Mouse (Mus musculus) retina, embryonic 14.5 days (tissue): ENCODE data around the gene D5Ertd579e.
A peak's percentile ranks its signal among the peaks of the same experiment; 100 is the strongest.

Source experiments
- DNase-seq: peaks from one replicate; pipeline ENCODE4 v3.0.0-alpha.2; 2015; ENCODE audit warnings: low spot score

Gene D5Ertd579e

DNA sequence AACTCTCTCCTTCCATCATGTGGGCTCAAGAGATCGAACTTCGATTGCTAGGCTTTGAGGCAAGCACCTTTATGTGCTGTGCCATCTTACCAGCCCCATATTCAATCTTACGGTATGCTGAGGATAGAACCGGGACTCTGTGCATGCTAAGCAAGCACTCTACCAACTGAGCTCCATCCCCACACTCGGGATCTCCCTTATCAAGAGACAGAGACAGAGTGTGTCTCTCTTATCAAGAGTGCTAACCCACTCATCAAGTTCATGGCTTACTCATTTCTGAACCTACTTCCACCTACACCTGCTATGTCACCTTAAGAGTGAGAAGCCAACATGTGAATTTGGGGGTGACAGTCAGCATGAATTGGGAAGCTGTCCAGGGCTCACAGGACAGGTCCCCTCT is 24.4 kb upstream of the D5Ertd579e start:
- DNase-seq = no peak

DNA sequence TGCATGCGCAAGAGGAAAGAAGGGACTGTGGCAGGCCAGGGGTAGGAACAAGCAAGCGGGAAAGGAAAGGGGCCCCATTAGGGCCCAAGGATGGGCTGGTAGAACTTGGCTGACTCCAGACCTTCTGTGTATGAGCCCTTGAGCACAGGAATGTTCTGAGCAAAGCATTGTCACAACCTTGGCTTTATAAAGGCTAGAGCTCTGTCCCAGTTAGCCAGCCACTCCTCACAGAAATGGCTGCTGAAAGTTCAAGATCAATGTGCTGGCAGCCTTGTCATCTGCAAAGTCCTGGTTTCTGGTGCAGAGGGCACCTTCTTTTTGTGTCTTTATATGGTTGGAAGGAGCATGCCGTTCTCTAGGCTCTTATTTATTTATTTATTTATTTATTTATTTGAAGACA is 23.8 kb upstream of the D5Ertd579e start:
- no peak for DNase-seq

DNA sequence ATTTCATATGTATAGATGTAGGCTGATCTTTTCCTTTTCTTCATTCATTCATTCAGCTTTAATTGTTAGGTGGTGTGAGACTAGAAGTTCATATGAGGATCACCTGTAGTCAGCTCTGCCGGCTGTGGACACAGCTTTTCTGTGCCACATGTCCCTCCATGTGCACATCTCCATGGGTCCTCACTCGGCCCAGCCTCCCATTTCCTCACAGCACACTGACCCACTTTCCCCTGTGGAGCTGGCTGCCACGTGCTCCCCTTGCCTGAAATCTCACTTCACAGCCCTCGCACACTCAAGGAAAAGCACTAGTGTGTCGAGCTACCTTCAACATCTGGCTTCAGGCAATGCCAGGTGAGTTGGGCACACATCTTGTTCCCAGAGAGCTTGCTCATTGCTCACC is 23.3 kb upstream of the D5Ertd579e start:
- no peak for DNase-seq

DNA sequence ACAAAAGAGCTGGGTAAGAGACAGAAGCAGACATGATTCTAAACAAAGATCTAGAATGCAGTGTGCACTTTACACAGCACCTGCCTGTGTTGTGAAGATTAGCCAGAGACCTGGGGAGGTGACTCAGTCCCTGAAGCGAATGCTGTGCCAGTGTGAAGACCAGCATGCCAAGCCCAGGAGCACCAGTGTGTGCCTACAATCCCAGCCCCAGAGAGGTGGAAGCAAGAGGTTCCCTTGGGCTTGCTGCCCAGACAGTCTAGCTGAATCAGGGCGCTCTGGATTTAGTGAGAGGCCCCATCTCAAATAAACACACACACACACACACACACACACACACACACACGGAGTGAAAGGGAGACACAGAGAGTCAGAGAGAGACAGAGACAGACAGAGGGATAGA is 22.1 kb upstream of the D5Ertd579e start:
- no peak for DNase-seq

DNA sequence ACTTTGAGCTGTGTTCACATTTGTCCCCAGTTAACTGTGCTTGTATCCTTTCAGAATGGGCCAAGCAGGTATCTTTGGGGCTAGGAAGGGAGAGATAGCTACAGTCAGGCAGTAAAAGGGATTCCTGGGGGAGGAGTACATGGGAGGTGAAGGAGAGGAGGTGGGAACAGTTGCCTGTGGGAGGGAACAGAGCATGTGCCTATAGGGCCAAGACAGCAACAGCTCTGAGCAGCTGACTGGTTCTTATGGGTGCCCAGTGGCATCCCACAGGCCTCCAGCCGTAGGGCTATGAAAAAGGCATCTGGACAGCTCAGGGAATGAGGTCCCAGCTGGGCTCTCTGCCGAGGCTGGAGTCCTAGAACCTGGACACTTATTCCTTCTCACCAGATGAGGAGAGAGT is 21.0 kb upstream of the D5Ertd579e start:
- no peak for DNase-seq

DNA sequence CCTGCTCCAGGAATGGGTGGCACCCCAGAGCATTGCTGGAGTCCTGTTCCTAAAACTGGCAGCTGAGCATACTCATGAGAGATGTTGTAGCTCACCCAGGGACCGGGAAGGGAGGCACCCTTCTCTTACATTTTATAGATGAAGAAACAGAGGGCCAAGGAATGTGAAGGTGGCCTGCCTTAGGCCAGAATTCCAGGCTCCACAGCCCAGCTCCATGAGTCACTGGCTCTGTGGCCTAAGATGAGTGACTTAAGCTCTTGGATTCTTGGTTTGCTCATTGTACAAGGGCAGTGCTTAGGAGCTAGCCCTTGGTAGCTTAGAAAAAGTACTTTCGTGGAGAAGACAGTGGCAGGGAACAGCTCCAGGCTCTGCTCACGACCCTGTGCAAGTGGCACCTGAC is 19.0 kb upstream of the D5Ertd579e start:
- DNase-seq = no peak

DNA sequence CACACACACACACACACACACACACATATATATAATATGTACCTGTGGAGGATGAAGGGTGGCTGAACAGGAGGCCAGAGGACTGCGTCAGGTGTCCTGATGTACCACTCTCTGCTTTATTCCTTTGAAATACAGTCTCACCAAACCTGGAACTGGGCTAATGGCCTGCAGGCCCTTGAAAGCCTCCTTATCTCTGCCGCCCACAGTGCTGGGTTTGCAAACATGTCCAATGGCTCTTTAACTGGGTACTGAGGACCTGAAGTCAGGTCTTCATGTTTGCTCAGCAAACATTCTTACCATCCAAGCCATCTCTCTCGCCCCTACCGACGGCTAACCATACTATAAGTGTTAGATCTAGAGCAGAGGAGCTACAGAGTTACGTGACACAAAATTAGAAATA is 17.9 kb upstream of the D5Ertd579e start:
- no peak for DNase-seq

DNA sequence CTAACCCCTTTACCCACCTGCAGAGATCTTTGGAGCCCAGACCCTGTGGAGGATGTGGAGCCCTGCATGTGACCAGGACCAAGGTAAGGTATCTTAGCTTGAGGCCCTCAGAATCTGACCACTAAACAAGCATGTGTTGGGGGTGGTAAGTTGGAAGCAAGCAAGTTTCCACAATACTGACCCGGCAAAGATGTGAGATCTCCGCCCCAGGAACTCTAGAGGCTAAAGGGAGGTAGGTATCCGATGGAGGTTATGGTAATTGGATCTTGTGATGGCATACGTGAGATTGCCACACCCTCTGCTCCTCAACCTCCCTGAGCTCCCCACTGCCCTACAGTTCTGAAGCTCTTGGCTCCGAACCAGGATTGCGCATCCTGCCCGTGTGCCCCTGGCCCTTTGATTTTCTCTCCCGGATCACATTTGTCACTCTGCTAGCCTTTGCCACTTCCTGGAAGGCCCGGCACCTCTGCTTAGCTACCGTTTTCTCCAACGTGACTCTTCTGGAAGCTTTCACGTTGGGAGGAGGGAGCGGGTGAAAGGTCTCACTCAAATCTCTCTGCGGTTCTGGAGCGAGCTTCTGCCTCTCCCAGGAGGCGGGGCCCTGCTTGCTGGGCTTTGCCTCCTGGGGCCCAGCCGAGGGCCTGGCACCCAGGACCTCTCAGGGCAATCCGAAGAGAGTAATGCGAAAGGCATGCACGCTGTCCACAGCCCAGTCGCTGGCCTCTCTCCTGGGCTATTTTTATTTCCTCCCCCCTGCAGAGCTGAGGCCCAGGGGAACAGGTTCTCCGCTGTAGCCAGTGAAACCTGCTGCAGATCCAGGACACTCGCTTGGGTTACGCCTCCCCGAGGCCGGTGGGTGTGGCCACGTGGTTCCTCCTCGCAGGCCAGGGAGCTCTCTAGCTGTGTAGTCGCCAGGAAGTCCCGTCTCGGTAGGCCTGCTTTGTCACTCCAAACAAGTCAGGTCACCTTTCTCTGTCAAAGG is 17.0 kb upstream of the D5Ertd579e start:
- peak; percentile 72 for DNase-seq

DNA sequence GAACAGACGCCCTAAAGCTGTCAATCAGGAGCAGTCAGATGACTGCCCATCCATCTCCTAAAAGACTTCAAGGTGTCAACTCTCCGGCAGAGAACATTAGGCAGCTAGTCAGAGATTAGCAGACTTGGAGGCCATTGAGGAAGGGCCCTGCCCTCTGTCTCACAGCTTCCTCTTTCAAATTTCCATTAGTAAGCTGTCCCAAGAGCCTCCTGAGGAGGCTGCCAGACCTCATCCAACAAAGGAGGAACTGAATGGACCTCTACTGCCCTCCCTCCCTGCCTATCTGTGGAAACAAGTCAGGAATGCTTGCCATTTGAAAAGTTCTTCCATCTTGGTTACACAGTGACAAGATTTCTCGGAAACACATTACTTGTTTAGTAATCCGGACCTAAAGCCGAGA is 16.0 kb upstream of the D5Ertd579e start:
- no peak for DNase-seq

DNA sequence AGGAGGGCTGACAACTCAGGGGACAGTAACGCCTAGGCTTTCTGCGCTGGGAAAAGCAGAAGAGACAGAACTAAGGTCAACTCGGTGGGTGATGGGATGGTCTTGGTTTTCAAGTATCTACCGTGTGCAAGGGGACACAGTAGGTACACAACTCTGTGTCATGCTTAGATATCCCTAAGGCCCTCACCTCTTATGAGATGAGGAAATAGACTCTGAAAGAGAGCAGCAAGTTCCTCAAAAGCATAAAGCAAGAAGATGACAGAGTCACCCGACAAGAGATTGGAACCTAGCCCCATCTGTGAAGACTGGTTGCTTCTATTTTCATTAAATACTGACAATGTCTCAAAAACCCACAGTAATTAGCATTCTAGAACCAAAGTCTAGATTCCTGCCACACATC is 10.0 kb upstream of the D5Ertd579e start:
- DNase-seq = no peak

DNA sequence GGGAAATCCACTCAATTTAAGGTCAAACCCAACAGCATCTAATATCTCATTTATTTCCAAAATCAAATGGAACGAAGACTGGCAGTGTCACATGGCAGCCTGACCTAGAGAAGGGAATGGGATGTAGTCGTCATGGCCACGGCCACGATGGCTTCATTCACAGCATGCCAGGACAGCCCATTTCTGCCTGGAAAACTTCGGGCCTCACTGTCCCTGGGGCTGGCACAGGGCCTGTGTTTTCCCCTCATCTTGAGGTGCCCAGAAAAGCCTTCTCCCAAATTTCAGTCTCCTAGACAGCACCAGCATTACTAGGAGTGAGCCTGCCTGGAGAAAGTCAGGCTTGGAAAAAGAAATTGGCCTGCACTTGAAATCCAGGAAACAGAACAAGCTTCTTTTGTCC is 9.6 kb upstream of the D5Ertd579e start:
- no peak for DNase-seq

DNA sequence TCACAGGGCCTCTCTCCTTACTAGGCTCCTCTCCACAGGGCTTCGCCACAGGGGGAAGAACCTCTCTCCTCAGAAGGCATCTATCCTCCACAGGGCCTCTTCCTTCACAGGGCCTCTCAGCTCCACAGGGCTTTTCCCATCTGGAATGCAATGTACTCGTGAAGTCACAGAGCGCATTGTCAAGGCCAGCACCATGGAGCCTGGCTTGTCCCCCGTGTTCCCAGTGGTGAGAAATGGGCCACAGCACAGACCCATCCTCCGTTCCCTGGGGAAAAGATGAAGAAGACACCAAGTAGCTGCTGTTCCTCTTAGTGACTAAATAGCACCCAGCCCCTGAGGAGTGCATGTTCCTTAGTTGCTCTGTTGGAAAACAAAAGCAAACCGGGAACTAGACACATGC is 8.9 kb upstream of the D5Ertd579e start:
- DNase-seq = no peak

DNA sequence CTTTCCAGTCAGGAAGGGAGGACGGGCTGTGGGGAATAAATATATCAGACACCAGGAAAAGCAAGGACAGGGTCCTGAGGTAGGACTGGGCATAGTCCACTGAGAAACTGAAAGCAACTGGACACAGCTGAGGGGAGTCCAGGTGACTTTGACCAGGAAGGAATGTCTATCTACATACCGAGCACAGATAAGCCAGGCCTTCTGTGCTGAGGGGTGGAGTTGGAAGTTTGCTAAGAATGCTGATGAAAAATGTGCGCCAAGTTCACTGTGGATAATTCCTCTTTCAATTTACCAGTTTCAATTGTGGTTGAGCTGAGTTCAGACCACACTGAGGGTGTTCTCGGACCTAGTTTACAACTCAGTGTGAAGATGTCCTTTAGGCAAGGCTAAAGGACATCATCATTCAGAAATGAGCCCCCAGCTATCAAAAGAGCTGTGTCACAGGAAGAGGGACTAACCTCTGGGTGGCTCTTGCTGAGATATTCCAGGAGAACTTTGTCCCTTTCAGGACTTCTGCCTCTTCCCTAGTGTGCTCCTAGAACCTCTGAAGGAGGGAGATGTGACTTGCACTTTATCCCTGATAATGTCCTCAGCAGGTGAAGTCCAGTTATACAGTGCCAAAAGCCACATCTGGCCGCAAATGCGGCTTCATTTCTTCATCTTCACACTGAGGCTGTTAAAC is 5.3 kb upstream of the D5Ertd579e start:
- DNase-seq = no peak

DNA sequence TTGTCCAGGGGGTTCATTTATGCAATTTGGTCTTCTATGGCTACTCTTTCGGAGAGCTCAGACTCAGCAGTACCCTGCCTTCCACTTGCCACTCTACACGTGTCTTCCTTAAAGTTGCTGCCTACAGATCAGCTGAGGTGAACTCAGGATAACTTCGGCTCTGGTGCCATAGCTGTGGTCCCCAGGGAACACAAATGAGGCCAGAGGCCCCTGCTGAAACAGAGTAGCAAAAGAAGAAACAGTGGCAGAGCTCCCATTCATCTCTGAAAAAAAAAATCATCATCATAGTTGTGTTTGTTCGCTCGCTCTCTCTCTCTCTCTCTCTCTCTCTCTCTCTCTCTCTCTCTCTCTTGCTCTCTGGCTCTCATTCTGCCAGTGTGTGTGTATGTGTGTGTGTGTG is 2.9 kb upstream of the D5Ertd579e start:
- DNase-seq = no peak

DNA sequence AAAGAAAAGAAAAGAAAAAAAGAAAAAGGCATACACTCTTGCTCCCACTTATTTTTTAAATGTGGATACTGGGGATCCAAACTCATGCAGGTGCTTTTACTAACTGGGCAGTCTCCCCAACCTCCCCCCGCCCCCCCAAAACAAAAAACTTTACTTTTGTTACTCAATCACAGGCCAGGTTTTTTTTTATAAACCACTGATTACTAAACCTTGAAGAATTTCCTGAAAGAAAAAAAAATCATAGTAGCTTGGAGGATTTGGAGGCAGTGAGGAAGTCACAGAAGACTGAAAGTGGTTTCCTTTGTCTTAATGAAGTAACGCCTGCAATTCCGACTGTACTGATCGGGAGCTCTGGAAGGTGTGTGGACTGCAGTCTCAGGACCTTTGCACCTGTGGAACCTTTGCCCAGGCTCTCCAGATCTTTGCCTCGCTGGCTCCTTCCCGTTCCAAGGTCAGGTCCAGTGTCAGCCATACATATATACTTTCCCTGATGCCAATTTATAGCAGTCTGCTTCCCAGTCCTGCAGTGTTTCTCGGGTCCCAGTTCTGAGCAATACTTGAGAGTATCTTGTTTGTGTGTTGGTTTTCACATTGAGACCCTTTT is 2.3 kb upstream of the D5Ertd579e start:
- no peak for DNase-seq

DNA sequence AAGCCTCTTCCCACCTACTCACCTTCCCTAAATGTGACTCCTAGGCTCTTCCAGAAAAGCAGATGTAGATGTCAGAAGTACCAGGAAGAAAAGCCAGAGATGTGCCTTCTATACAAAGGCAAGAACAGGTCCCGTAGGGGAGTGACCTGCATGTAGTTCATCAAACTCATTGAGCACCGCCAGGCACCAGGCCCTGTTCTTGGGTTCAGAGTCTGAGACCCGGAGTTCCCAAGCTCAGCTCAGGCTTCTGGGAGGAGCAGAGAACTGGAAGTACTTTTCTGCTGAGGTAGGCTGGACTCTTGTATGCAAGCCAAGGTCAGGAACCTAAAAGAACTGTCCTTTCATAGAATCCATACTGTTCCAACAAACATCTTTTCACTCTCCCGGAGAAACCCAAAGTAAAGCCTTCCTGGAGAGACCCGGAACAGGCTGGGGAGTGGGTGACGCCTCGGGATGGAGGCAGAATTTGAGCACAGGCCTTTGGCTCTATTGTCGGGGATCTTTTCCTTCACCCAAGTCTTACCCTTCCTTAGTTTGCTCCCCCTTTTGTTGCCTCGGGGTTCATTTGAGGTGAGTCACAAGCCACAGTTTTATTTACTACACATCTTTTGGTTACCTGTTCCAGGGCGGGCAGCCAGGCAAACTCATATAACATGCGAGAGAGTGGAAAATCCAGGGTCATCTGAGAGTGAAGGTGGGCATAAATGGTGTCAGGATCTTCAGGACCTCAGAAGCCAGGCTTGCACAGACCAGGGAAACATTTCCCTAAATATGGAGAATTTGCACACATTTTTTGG is 878 bp upstream of the D5Ertd579e start:
- no peak for DNase-seq

DNA sequence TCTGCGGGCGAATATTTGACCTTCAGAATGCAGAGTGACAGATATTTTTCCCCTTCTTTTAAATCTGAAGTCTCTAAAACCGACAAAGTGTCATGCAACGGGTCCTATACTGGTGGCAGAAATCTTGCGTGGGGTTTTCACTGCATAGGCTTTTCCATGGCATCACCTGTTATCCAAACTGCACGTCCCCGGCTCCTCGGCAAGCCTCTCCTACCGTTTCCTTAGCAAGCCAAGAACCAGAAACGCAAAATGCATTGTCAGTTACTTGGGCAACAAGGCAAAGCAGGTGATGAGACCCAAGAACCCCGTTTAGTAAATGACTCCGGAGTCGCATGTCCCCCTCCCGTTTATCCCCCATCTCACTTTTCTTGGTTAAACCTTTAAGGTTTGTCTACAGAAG is 819 bp downstream of the D5Ertd579e start:
- DNase-seq = no peak

DNA sequence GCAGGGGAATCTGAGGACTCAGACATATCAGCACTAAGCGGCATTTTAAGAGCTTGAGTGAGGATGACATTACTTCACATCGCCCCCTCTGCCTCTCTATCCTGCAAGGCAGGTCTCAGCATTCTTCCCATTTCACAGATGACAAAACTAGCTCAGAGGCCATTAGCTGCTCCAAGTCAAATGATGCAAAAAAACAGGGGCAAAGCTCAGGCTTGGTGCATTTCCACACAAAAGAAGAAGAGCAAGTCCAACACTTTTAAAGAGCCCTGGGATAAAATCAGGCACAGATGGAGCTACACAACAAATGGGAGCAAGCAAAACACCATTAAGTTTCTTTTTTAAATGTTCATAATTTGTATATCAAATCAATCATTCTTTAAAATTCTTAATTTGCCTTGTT is 2.2 kb downstream of the D5Ertd579e start:
- DNase-seq = no peak

DNA sequence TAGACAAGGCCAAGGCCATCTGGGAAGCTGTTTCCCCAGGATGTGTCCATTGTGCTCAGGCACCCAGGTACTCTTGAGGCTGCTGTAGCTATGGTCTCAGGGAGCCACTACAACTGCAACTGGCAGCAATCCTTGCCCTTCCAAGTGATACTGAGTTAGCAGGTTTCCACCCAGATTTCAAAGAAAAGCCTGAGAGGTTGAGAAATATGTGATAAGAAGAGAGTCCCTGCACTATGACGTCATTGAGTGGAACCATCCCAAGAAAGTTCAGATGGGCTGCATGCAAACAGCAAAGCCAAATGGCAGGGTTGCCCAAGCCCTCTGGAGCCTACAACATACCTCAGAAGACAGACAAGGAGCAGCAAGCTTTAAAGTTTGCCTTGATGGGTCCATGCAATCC is 4.4 kb downstream of the D5Ertd579e start:
- DNase-seq = no peak

DNA sequence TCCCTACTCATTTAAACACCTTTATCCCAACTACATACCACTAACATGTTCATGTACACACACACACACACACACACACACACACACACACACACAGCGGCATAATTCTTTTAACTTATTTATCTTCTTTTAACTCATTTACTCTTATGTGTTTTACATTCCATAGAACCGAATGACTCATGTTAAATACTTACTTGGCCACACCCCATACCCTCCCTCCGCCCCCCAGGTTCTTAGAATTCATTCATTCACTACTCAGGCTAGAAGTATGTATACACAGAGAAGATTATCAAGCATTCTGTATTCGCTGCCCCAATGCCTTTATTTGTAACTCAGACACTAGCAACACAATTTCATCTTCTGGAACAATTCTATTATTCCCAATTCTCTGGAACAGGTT is 10.7 kb downstream of the D5Ertd579e start:
- DNase-seq = no peak

DNA sequence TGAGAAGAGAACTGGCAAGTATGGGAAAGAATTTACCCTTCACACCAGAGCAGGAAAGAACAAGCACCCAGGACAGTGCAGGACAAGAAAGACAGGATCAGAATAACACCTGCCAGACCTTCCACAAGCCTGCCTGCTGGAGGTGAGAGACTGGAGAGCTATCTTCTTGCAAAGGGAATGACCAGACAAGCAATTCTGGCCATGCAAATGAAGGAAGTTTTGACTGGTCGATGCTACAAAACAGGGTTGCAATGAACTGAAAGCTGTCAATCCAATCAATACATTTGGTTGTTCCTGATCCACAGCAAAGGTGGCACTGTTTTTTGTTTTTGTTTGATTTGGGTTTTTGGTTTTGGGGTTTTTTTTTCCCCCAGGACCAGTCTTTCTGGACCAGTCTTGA is 12.2 kb downstream of the D5Ertd579e start:
- DNase-seq = no peak

DNA sequence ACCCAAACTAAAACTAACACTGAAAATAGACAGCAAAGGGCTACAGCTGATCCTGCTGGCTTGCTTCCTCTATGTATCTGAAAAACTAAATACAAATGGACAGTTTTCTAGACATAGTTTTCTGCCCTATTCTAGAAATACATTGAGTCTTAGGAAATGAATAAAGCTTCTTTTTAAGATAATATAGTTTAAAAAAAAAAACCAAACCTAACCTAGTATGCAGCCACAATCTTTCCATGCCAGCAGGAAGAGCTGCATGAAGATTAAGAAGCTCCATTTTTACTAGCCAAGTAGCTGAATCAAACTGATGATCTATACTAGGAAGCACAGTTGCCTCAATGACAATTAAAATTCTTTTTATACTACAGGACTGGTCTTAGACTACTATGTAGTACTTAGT is 14.6 kb downstream of the D5Ertd579e start:
- DNase-seq = no peak
